Mouse (Mus musculus) ES-CJ7 (cell line): ENCODE measurements around the gene Vwa2.

Source experiments
- DNase-seq: peaks from one replicate; pipeline ENCODE4 v3.0.0; 2011; ENCODE audit warnings: low read depth, low spot score

Gene Vwa2

DNA sequence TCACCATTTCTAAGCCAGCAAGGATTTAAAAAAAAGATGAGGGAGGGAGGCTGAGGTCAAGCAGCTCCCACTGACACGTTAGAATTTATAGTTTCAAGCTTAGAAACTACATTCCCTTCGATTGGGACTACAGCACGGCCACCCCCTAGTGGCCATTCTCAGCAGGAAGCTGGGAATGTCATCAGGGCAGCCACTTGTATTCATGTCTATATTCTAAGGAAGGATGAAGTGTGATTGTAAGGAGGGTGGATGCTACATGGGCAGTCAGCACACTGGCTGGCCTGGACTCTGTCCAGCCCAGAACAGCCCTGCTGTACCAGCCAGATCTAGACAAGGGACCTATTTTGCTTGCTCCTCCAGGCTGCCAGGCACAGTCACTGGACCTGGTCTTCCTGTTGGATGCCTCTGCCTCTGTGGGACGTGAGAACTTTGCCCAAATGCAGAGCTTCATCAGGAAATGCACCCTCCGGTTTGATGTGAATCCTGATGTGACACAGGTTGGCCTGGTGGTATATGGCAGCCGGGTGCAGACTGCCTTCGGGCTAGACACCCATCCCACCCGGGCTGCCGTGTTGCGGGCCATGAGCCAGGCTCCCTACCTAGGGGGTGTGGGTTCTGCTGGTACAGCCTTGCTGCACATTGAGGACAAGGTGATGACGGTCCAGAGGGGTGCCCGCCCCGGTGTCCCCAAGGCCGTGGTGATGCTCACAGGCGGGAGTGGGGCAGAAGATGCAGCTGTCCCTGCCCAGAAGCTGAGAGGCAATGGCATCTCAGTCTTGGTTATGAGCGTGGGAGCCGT lies 34.6 kb downstream of the Vwa2 start:
- DNase-seq = peak; percentile 46

DNA sequence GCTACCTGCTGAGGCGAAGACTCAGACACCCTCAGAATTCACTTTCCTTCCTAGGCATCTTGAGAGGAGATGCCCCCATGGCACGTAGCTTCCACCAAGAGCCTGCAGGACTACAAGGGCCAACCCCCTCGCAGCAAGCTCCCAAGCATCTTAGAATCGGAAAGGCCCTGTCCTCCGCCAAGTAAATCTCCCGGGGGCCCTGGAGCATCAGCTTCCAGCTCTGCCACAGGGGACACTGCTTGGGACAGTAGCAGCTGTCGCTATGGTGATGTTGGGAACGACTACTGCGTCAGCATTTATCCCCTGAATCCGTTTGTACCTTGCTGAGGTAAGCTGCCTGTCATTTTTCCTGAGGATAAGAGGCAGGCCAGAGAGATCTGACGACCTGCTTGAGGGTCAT lies 36.5 kb downstream of the Vwa2 start:
- DNase-seq = no peak

DNA sequence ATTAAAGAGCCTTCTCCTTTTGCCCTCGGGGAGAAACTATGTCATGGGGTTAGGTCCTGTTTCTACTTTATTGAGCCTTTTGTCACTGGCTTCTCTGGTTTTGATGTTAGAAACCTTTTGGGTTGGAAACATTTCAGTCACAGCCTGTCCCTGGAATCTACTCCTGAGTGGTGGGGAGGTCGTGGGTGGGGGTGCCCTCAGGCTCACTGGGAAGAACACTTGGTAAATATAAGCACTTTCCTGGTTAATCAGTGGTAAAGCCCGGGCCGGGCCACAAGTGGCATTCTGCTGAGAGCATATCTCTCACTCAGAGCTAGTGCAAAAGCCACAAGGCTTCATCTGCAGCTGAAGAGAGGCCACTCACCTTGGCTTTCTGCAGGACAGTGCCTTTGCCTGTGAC lies 39.7 kb downstream of the Vwa2 start:
- DNase-seq = no peak

GRCm38 (mm10) chr19:56914658-56915057 lies 40.6 kb downstream of the Vwa2 start:
- DNase-seq = no peak

- peak; percentile 40 for DNase-seq
These were observed 41.0 kb downstream of the Vwa2 start for GRCm38 (mm10) chr19:56915084-56915483.

GRCm38 (mm10) chr19:56919628-56920027 lies 45.6 kb downstream of the Vwa2 start:
- peak; percentile 71 for DNase-seq

- DNase-seq = no peak
These were observed 46.2 kb downstream of the Vwa2 start for GRCm38 (mm10) chr19:56920232-56920631.

- no peak for DNase-seq
These were observed 47.7 kb downstream of the Vwa2 start for GRCm38 (mm10) chr19:56921744-56922143.

- no peak for DNase-seq
These were observed 55.3 kb downstream of the Vwa2 start for GRCm38 (mm10) chr19:56929392-56929791.

- DNase-seq = no peak
These were observed 56.0 kb downstream of the Vwa2 start for GRCm38 (mm10) chr19:56930029-56930428.

- DNase-seq = no peak
These were observed 59.8 kb downstream of the Vwa2 start for GRCm38 (mm10) chr19:56933800-56934199.

DNA sequence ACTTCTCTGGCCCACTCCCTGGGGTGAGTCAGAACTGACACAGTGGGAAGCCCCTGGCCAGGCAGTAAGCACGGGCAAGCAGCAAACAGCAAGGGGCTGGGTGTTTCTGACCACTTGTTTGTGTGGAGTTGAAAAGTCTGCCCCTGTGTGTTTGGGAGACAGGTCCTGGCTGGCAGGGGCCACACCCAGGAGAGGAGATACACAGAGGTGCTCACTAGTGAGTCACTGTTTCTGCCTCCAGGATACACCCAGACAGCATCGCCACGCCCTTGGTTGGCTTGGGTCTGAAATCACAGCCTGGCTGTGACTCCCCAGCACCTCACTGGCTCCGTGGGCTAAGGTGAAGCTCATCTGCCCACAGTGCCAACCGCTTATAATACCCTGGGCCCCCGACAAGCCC lies 61.1 kb downstream of the Vwa2 start:
- peak; percentile 39 for DNase-seq

DNA sequence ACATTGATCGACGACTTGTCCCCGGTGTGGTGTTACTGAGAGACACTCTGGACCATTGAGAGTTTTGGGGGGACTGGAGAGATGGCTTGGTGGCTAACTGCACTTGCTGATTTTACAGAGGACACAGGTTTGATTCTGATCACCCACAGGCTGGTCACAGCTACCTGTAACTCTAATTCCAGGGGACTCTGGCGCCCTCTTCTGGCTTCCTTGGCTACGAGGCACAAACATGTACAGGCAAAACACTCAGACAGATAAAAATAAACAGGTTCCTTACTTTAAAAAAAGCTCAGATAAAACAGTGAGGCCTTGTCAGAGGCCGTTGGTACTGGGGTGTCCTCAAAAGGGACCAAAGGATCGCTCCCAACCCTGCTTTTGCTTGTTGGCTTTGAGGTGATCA lies 61.7 kb downstream of the Vwa2 start:
- DNase-seq = peak; percentile 78

DNA sequence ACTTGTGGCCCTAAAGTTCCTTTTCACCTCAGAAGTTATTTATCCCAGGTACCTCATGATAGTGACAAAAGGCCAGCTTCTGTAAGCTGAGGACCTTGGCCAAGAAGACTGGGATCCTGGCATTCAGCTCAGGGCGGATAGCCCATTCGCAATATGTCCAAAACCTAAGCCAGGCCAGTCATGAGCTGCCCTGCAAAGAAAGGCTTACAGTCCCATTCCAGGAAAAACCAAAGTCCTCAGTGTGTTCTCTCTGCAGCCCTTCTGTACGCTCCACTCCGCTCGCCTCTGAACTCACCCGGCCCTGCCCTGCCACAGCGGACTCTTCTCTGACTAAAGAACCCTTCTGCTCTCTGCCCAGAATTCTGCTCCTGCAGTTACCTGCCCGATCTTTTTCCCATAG lies 62.2 kb downstream of the Vwa2 start:
- no peak for DNase-seq

DNA sequence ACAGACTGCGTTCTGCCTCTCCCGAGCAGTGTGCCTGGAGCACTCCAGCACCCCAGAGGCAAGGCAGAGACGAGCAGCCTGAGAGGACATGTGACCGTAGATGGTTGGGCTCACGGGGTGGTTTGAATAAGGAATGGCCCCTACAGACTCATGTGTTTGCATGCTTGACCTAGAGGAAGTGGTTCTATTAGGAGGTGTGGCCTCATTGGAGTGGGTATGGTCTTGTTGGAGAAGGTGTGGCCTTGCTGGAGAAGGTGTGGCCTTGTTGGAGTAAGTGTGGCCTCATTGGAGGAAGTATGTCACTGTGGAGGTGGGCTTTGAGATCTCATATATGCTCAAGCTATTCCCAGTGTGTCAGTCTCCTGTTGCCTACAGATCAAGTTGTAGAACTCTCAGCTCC lies 63.9 kb downstream of the Vwa2 start:
- DNase-seq = peak; percentile 40

- no peak for DNase-seq
These were observed 65.8 kb downstream of the Vwa2 start for GRCm38 (mm10) chr19:56939826-56940225.

DNA sequence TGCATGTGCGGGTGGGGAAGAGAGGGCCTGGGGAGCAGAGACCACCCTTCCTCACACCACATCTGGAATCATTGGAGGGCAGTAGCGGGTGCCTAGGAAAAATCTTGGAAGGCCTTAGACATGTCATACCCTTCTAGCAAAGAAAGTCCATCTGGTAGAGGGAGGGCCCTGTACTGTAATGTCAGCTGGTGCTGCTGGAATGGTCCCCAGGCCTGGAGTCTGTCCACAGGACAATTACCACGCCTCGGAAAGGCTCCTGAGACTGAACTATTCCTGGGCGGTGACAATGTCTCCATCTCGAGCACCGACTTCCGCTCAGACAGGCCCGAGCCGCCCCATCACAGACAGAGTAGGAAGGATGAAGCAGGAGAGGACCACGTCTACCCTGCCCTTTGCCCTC lies 66.5 kb downstream of the Vwa2 start:
- DNase-seq = no peak

- no peak for DNase-seq
These were observed 68.2 kb downstream of the Vwa2 start for GRCm38 (mm10) chr19:56942216-56942615.

GRCm38 (mm10) chr19:56944211-56944610 lies 70.2 kb downstream of the Vwa2 start:
- DNase-seq = no peak

- DNase-seq = peak; percentile 22
These were observed 70.8 kb downstream of the Vwa2 start for GRCm38 (mm10) chr19:56944826-56945225.

GRCm38 (mm10) chr19:56945621-56946020 lies 71.6 kb downstream of the Vwa2 start:
- DNase-seq = no peak

- DNase-seq = no peak
These were observed 72.2 kb downstream of the Vwa2 start for GRCm38 (mm10) chr19:56946277-56946676.

GRCm38 (mm10) chr19:56946727-56947126 lies 72.7 kb downstream of the Vwa2 start:
- DNase-seq = no peak
